Mouse (Mus musculus) adipocyte (in vitro differentiated cells): Measurements from ENCODE around the gene Olfr643.

Experiments used
- DNase-seq: peaks from one replicate; pipeline ENCODE4 v3.0.0-alpha.2; 2016; ENCODE audit warnings: low spot score

The Olfr643 gene

DNA sequence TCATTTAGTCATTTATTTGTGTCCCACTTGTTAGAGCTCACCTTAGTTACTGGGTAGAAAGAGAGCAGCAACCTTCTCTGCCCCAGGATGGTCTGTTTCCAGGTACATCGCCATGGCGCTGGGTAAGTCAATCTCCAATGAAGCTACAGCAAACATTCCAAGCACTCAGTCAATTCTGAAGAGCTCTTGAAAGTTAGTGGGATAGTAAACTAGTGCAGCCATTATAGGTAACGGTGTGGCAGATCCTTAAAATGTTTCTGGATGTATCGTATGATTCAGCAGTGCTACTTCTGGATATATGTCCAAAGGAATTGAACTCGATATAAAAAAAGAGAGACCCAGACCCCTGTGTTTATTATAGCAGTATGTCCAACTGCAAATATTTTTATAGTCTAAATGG is at the start of gene Olfr643:
Gene Olfr643 (minus strand): TSS at position 101 of the 400 bp plus-strand sequence.
- DNase-seq: no peak

DNA sequence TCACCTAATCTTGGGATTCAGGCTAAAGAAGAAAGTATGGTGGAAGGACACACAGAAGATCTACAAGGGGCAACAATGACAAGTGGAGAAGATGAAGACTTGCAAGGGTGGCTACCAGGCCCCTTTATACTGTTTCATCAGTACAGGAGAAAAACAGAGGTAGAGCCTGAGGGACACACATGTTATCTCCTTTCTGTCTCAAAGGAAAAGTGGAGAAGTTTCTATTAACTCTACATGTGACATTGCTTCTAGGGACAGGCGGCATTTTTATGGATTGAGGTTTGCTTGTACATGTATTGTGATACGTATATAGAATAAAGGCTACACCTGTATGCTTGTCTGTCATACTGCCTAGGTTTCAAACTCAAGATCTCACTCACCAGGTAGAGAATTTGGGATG is 46.1 kb upstream of the Olfr643 start, which contains the start of gene Olfr648:
Gene Olfr648 (minus strand): TSS at position 101 of the 400 bp plus-strand sequence.
- DNase-seq: no peak

DNA sequence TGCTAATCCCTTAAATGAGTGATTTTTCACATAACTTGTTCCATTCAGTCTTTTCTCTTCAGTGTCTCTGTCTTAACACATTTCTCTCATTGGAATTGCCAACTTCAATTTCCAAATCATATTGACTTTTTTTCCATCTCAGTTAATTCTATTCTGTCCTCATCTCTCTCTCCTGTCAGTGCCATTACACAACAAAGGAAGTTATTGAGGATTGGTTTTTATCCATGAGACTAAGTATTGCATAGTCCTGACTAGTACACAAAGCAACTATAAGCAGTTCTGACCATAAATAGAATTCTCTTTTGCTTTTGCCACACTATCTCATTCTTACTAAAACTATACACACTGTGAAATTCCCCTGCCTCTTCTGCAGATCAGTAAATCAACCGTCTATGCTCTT is 41.9 kb upstream of the Olfr643 start:
- no peak for DNase-seq

DNA sequence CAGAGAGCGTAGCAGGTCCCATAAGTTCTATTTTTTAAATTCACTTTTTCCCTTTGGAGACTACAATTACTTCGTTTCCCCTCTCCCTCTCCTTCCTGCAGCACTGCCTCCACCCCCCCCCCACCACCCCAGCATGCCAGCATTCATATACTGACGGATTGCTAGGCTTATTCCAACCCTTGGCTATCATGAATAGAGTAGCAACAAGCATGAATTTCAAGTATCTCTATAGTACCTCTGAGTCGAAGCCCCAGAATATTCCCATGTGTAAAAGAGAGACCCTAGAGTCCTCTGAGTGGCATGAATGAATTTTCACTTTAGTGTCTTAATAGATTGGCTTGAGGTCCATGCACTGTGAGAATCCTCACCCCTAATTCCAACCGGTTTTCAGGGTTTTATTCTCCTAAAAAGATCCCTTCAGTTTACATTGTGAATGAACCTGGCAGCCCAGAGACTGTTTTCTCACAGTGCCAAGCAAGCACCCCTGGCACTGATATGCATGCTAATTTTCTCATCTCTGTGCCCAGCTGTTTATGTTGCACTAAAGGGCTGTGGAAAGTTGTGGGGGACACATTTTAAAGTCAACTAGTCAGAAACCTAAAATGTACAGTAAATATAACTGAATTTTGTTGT is 41.3 kb upstream of the Olfr643 start:
- no peak for DNase-seq

DNA sequence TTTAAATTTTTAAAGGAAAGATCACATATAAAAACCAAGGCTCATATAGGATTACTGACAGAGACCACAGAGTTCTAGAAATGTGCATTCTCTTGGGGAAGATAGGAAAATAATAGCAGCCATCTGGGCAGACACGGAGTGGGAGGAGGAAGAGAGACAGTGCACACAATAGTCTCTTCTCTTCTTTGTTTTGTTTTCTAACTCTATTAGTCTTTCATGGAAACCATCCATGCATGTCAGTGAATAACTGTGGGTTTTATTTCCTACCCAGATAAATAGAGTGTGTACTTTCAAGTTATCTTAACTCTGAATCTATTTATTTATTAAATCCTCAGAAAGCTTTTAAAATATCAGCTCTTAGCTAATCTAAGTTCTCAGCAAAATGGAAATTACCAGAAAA is 37.9 kb upstream of the Olfr643 start:
- DNase-seq: no peak

DNA sequence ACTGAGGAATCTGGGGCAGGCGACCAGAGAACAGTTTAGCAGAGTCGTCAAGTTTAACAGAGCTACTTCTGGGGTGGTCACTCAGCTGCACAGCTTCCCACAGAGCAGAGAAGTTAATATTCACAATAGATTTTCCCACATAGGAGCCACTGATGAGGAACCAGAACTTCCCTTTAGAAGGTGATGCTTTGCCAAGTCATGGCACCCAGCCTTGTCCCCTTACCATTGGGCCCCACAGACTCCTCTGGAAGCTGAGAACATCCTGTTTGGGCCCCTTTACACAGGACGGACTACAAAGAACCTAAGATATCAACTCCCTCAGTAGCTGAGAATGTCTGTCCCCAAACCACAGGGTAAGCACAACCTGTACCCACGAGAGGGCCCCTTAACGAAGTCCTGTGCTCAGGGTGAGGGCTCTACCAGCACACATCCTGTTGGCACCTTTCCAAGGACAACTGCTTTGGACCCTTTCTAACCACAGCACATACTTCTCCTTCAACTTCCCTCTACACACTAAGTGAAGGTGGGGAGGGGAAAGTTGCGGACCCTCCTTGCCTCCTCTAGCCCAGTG is 32.5 kb upstream of the Olfr643 start:
- DNase-seq: no peak

DNA sequence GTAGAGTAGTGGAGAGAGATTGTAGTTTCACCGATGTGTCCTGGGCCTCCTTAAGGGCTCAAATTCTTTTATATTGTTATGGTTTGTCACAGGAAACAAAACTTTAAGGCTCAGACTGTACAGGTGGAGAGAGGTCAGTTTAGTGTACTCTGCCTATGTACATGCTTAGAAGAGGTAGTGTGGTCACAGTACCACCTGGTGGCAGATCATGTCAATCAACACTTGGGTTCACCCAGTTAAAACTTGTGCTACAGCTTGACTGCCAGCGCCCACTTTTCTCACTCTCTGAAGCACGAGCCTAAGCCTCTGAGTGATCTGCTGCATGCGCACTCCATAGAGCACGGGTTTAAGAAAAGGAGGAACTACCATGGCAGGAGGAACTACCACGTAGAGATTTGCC is 29.9 kb upstream of the Olfr643 start:
- DNase-seq: no peak

DNA sequence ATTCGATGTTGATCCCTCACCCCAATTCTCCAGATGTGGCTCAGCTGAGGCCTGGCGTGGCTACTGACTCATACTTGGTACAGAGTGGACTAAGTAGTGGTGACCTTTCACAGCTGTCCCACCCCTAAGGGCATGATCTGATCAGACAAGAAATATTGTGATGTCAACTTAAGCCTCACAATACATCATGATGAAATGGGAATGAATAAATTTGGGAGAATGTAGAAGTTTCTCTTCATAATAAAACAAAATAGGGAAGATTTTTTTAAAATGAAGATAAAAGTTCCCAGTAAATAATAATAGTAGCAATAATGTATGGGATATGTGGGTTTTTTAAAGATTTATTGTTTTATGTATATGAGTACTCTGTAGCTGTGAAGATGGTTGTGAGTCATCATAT is 13.3 kb upstream of the Olfr643 start, which contains the start of gene Ubqlnl:
Gene Ubqlnl (minus strand): TSS at position 101 of the 400 bp plus-strand sequence.
- DNase-seq: no peak

DNA sequence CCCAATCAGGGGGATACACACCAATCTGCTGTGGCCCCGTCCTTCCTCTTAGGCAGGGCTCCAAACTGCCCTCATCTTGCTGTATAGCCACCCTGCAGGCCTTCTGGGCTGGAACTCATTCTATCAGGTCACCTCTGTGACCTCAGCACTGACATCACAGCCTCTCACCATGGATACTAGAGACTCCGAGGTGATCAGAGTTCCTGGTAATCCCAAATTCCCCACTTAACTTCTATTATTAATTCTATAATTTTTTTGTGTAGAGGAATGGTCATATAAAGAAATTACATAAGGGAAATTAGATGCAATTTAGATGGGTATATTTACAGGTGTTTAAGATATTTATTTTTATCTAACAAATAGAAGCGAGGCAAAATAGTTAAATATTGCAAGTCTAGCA is 6.0 kb upstream of the Olfr643 start, which contains the start of gene Ubqln3:
Gene Ubqln3 (minus strand): TSS at position 101 of the 400 bp plus-strand sequence.
- DNase-seq: no peak

DNA sequence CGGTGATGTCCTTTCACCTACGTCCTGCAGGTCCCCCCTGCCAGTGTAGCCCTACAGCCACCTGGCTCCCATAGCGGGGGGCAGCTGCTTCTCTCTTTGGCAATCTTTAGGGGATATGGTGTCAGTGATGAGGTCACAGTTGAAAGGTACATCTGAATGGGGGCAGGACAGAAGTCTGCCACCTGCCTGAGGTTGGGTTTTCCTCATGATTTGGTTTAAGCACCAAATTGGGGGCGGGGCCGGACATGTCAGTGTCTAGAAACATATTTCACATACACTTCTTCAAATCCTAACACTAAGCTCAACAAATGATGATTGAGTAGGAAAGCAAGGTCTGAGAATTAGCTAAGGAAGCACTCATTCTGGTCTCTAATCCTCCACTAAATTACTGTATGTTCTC is 7.5 kb downstream of the Olfr643 start, which contains the start of gene Ubqln5:
Gene Ubqln5 (minus strand): TSS at position 101 of the 400 bp plus-strand sequence.
- DNase-seq: no peak

DNA sequence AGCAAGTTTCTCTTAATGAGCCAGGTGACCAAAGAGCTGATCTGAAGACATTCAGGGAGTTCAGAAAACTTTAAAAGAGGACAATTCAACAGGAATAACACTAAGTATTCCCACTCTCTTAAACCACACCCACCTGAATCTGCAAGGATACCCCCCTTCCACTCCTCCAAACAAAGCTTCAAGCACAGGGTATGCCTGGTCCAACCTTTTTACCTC is 32.5 kb downstream of the Olfr643 start, which contains the start of gene Olfr646:
Gene Olfr646 (plus strand): TSS at position 117 of the 216 bp plus-strand sequence.
- DNase-seq: no peak

DNA sequence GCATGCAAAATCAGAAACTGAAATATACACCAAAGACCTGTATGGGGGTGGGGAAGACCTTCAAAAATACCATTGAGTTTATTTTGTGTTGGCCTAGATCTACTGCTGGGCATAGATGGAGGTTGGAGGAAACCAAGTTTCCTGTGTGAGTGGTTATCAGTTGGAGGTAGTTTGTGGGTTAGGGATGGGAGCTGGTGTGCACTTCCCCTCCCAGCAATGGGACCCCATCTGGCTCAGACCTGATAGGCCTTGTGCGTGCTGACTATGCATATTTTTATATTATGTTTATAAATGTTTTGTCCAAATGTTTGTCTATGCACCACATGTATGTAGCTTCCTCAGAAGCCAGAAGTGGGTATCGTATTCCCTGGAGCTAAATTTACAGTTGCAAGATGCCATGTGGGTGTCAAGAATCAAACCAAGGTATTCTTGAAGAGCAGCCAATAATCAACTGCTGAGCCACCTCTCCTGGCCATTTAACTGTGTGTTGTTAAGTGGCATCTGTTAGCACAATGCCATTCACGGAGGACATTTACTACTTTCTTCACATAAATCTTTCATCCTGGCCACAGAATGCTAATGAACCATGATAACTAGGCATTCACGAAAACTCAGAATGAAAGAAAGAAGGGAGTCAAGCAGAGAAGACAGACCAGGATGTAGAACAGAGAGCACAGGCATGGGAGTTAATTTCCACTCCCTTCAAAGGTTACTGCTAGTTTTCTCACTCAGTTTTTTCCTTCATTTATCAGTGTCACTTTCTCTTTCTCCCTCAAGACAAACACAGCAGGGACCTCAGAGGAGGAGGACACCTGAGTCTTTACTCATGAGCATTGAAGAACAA is 33.1 kb downstream of the Olfr643 start:
- no peak for DNase-seq

DNA sequence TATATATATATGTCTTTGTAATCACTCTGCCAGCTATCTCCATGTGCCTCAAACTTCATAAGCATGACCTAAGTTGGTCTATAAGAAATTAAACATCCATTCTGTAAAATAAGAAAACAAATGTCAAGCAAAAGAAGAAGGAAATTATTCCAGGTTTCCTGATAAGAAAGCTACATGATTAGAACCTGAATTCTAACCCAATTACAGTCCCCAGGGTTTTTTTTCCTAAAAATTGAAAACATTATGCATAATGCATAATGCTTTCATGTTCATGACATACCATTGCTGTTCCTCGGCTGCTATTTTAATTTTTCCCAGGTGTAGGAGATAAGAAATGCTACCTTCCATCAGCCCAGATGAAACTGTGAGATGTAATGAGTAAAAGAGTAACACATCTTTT is 51.8 kb downstream of the Olfr643 start, which contains the start of gene Olfr645:
Gene Olfr645 (minus strand): TSS at position 101 of the 400 bp plus-strand sequence.
- no peak for DNase-seq

DNA sequence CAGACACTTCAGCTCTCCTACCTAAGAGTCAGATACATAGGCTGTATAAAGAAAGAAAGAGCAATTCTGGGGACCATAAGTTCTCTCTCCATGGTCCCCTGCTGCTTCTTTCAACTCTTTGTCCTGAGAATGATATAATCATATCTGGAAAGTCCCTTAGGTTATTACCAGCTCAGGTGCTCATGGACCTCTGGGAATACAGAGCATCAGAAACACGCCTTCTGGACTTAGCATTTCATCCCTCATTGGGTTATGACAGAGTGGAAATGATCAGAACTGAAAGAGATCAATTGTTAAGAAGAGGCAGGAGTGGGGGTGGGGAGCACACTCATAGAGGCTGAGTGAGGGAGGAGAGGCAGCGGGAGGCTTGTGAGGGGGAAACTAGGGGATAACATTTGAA is 65.4 kb downstream of the Olfr643 start, which contains the start of gene Olfr644:
Gene Olfr644 (minus strand): TSS at position 101 of the 400 bp plus-strand sequence.
- DNase-seq: no peak

DNA sequence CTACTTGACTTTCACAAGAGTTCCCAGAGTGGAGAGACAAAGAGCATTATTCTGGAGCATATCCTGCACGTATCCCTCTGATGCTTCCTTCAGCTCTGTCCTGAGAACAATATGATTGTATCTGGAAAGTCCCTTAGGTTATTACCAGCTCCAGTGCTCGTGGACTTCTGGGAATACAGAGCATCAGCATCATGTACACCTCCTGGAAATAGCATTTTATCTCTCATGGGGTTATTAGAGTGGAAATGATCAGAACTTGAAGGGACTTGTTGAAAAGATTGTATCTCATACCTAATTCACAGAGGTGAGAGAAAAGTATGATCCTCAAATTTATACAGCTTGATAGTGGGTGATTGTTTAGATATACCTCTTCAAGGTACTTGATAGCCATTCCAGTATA is 75.9 kb downstream of the Olfr643 start, which contains the start of gene 4930516K23Rik:
Gene 4930516K23Rik (minus strand): TSS at position 101 of the 400 bp plus-strand sequence.
- no peak for DNase-seq

DNA sequence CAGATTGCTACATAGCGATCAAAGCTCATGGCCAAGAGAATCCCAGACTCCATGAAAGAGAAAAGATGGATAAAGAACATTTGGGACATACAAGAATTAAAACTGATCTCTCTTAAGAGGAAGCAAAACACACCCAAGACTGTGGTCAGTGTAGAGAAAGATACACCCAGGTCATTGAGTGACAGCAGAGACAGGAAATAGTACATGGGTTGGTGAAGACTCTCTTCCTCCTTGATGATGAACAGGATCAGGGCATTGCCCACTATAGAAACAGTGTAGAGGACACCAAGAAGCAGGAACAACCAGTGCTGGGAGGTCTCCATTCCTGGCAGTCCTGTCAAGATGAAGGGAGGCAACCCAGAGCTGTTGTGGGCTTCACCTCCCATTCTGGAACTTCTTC is 78.0 kb downstream of the Olfr643 start:
- DNase-seq: no peak

DNA sequence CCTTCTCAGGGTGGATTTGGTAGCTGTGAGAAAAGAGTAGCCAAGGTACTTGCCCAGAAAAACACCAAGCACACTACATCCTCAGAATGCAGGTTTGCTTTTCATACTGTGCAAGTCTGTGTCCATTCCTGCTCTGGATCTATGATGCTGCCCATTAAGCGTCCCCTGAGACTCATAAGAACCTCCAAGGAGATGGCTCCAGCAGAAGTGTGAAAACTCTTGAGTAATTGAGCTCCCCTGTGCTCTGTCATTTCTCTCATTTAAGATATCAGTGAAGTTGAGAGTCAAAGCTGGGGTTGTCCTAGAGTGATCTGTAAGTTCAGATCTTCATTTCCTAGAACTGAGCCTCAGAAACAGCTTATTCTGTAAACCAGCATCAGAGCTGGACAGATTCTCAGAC is 84.6 kb downstream of the Olfr643 start, which contains the start of gene Olfr642:
Gene Olfr642 (minus strand): TSS at position 101 of the 400 bp plus-strand sequence.
- no peak for DNase-seq

DNA sequence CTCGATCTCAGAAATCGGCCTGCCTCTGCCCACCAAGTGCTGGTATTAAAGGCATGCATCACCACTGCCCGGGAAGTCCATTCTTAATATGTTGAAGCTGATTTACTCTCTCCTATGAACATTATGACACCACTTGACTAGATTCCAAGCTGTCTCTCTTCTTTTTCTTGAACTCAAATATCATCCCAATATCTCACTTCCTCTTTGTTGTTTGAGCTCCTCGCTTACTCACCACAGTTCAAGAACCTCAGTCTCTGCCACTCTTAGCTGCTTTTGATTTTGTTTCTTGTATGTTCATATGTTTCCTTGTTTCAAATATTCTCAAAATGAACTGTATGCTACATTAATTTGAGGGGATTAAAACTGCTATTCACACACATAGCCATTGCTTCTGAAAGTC is 86.5 kb downstream of the Olfr643 start:
- no peak for DNase-seq

DNA sequence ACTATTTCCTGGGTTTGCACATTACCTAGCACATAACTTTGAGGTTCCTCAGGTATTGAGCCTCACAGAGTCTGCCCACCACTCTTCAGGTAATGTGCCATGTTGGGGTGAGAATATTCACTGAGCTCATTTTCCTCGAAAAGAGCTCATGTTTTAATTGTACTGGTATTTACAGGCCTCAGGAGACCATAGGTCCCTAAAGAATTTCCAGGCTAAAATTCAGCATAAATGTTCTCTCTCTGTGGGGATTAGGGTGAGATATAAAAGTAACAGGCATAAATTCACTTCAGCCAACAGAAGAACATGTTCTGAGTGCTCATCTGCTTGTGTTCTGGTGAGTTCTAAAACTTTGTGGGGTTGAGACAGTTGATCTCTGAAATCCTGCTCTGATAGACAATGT is 102.1 kb downstream of the Olfr643 start, which contains the start of gene Olfr641:
Gene Olfr641 (plus strand): TSS at position 301 of the 400 bp plus-strand sequence.
- DNase-seq: no peak

DNA sequence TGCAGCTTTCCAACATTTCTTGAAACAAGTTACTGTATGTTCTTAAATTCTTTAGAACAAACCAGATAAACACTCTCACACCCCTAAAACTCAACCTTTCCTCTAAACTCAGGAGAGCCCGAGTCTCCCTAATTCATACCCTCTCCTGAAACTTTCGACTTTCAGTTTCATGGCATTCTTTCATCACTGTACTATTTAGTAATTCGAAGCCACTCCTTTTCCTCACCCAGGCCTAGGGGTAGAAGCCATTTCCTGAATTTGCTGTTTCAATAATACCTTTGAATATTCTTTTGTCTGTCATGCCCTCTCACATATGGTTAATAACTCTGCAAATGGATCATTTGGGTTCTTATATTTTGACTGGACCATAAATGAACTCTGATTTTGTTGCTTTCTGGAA is 110.2 kb downstream of the Olfr643 start:
- DNase-seq: no peak

DNA sequence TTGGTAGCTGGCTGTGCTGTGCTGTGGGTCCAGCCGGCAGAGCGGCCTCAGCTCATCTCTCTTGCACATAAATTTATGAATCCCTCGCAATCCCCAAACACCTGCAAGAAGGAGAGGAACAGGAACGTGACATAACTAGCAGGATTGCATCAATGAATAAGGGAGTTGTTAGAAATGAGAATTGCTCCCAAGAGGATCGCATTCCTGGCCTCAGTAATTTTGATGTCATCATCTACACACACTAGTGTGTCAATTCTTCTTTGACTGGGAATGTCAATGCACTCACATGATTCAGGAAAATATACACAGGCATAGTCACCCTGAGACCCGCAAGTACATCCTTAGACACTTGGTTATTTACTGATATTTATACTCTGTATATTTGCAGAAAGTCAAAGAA is 111.7 kb downstream of the Olfr643 start, which contains the start of gene Olfr640:
Gene Olfr640 (minus strand): TSS at position 101 of the 400 bp plus-strand sequence.
- no peak for DNase-seq

DNA sequence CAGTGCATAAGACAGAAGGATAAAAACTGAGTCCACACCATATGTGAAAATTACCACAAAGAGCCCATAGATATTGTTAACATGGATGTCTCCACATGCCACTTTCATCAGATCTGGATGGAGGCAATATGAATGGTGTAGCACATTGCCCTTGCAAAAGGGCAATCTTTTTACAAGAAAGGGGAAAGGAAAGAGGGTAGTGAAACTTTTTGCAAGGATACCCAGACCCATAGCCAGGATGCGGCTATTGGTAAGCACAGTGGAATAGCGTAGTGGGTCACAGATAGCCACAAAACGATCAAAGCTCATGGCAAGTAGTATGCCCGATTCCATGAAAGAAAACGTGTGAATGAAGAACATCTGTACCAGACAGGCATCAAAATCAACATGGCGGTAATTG is 115.6 kb downstream of the Olfr643 start:
- DNase-seq: no peak
